In genomic region chr8:4677265-4678217, GRCm38 (mm10) we compare ENCODE assay signal across 8 mouse cellular contexts.
A peak's percentile ranks its signal among the peaks of the same experiment; 100 is the strongest.
DNase-seq lines count a peak whose midpoint lies in the region; ATAC-seq lines count a peak whose summit lies in the region.

No protein-coding gene starts in this region.

- peak overlapping the region; percentile 54 for H3K4me3 ChIP-seq in hindbrain, embryonic 11.5 days (ENCODE audit: low read depth, low read length)

- H3K9ac ChIP-seq in hindbrain, embryonic 11.5 days (ENCODE audit: low read depth, low read length): peak overlapping the region; percentile 73

- under 1% methylated on average over 71 of the region's 72 CpGs for WGBS in hindbrain, embryonic 11.5 days

- no peaks in the 10 kb centered on the region for H3K4me1 ChIP-seq in hindbrain, embryonic 11.5 days (replicated peaks; ENCODE audit: control insufficient read depth, insufficient read depth, low read length)

- no peaks in the 10 kb centered on the region for H3K27me3 ChIP-seq in hindbrain, embryonic 11.5 days (ENCODE audit: control insufficient read depth, insufficient read depth, low read length)

- no peaks in the 10 kb centered on the region for H3K36me3 ChIP-seq in hindbrain, embryonic 11.5 days (ENCODE audit: control insufficient read depth, insufficient read depth, low read length)

- peak overlapping the region; percentile 91 for H3K27ac ChIP-seq in hindbrain, embryonic 11.5 days (ENCODE audit: low read depth, low read length)

- no peaks in the 10 kb centered on the region for H3K9me3 ChIP-seq in hindbrain, embryonic 11.5 days (ENCODE audit: control insufficient read depth, low read length)

- ATAC-seq in hindbrain, embryonic 11.5 days (ENCODE audit: low FRiP score): peak; percentile 95

- DNase-seq in Muller cell, postnatal 12 days (ENCODE audit: inconsistent ontology term): peak; percentile 98
- peak; percentile 99 for DNase-seq in cerebellum, adult 9-11 months
- peak; percentile 98 for DNase-seq in frontal cortex, adult 2 months (ENCODE audit: extremely low spot score in 1 of 2, low spot score in 1 of 2)
- peak; percentile 95 for DNase-seq in hindbrain, embryonic 11.5 days (ENCODE audit: low spot score)
- peak; percentile 98 to 99 for DNase-seq in layer of hippocampus, postnatal 10 days (ENCODE audit: low spot score in 2 of 2)
- peak; percentile 99 for DNase-seq in lung, postnatal 10 days
- peak; percentile 96 for DNase-seq in ovary, postnatal 36 days (ENCODE audit: low spot score)
- peak; percentile 97 for DNase-seq in thymus, postnatal 25 days

- peak overlapping the region; percentile 44 for H3K4me2 ChIP-seq in hindbrain, embryonic 11.5 days (replicated peaks; ENCODE audit: low read depth, low read length)

Comparison
In these comparisons a context has a peak if more than half of its experiments do, and no peak if none do; other contexts are left out.
1. Peak in every context shown above with its lines: DNase-seq, ATAC-seq, H3K4me3 ChIP-seq and H3K27ac ChIP-seq.